Mouse (Mus musculus): Measurements from ENCODE around the gene Tnfrsf19. TPM values are rescaled to one million over a fixed set of nuclear protein-coding genes. Genes with fewer than 3 reads are reported as not detected.

Tnfrsf19 gene
- total RNA-seq, 2 experiments from 2014 or later: 0.12 TPM; not detected in 1

- ATAC-seq (replicated peaks; ENCODE audit: poor library complexity): no peak
Observed at GRCm38 (mm10) chr14:61022383-61022782, 23.9 kb downstream of the Tnfrsf19 start.

- no peak for ATAC-seq (replicated peaks; ENCODE audit: poor library complexity)
Observed at GRCm38 (mm10) chr14:61020968-61021367, 25.3 kb downstream of the Tnfrsf19 start.

- ATAC-seq (replicated peaks; ENCODE audit: poor library complexity): no peak
Observed at GRCm38 (mm10) chr14:61019880-61020279, 26.4 kb downstream of the Tnfrsf19 start.

GRCm38 (mm10) chr14:61014544-61014943 lies 31.7 kb downstream of the Tnfrsf19 start:
- ATAC-seq (replicated peaks; ENCODE audit: poor library complexity): no peak

GRCm38 (mm10) chr14:61012397-61012931 lies 33.8 kb downstream of the Tnfrsf19 start:
- no peak for ATAC-seq (replicated peaks; ENCODE audit: poor library complexity)

- ATAC-seq (replicated peaks; ENCODE audit: poor library complexity): no peak
Observed at GRCm38 (mm10) chr14:61011621-61012174, 34.6 kb downstream of the Tnfrsf19 start.

GRCm38 (mm10) chr14:61005127-61005837 lies 41.0 kb downstream of the Tnfrsf19 start:
- ATAC-seq (replicated peaks; ENCODE audit: poor library complexity): no peak

- no peak for ATAC-seq (replicated peaks; ENCODE audit: poor library complexity)
Observed at GRCm38 (mm10) chr14:61003676-61004075, 42.6 kb downstream of the Tnfrsf19 start.

- no peak for ATAC-seq (replicated peaks; ENCODE audit: poor library complexity)
Observed at GRCm38 (mm10) chr14:61000072-61000471, 46.2 kb downstream of the Tnfrsf19 start.

- no peak for ATAC-seq (replicated peaks; ENCODE audit: poor library complexity)
Observed at GRCm38 (mm10) chr14:60996556-60996955, 49.7 kb downstream of the Tnfrsf19 start.

- ATAC-seq (replicated peaks; ENCODE audit: poor library complexity): no peak
Observed at GRCm38 (mm10) chr14:60993506-60993905, 52.8 kb downstream of the Tnfrsf19 start.

- ATAC-seq (replicated peaks; ENCODE audit: poor library complexity): no peak
Observed at GRCm38 (mm10) chr14:60993092-60993491, 53.2 kb downstream of the Tnfrsf19 start.

- no peak for ATAC-seq (replicated peaks; ENCODE audit: poor library complexity)
Observed at GRCm38 (mm10) chr14:60992144-60992543, 54.1 kb downstream of the Tnfrsf19 start.

- no peak for ATAC-seq (replicated peaks; ENCODE audit: poor library complexity)
Observed at GRCm38 (mm10) chr14:60988228-60988627, 58.1 kb downstream of the Tnfrsf19 start.

GRCm38 (mm10) chr14:60986926-60987325 lies 59.4 kb downstream of the Tnfrsf19 start:
- ATAC-seq (replicated peaks; ENCODE audit: poor library complexity): no peak

- ATAC-seq (replicated peaks; ENCODE audit: poor library complexity): no peak
Observed at GRCm38 (mm10) chr14:60985077-60985476, 61.2 kb downstream of the Tnfrsf19 start.

GRCm38 (mm10) chr14:60984266-60984665 lies 62.0 kb downstream of the Tnfrsf19 start:
- ATAC-seq (replicated peaks; ENCODE audit: poor library complexity): no peak

GRCm38 (mm10) chr14:60982126-60982525 lies 64.2 kb downstream of the Tnfrsf19 start:
- no peak for ATAC-seq (replicated peaks; ENCODE audit: poor library complexity)

- no peak for ATAC-seq (replicated peaks; ENCODE audit: poor library complexity)
Observed at GRCm38 (mm10) chr14:60980244-60980887, 65.9 kb downstream of the Tnfrsf19 start.

- ATAC-seq (replicated peaks; ENCODE audit: poor library complexity): no peak
Observed at GRCm38 (mm10) chr14:60978129-60978528, 68.2 kb downstream of the Tnfrsf19 start.

- ATAC-seq (replicated peaks; ENCODE audit: poor library complexity): no peak
Observed at GRCm38 (mm10) chr14:60976231-60976630, 70.1 kb downstream of the Tnfrsf19 start.

- ATAC-seq (replicated peaks; ENCODE audit: poor library complexity): no peak
Observed at GRCm38 (mm10) chr14:60975736-60976135, 70.6 kb downstream of the Tnfrsf19 start.

Measured in megakaryocyte progenitor cell, adult 5-6 weeks (primary cell).